Mouse (Mus musculus) ovary, adult 18-20 months (tissue): ENCODE measurements around the gene Rabep2.
"Not testable (repeated sequence)": the region's sequence is repeated elsewhere in the genome, so short reads cannot be mapped to it uniquely, and the experiment has no call there.

Source experiments
- DNase-seq: peaks from one replicate; pipeline ENCODE4 v3.0.0; 2022; ENCODE audit warnings: low spot score, mixed read lengths

Gene Rabep2

DNA sequence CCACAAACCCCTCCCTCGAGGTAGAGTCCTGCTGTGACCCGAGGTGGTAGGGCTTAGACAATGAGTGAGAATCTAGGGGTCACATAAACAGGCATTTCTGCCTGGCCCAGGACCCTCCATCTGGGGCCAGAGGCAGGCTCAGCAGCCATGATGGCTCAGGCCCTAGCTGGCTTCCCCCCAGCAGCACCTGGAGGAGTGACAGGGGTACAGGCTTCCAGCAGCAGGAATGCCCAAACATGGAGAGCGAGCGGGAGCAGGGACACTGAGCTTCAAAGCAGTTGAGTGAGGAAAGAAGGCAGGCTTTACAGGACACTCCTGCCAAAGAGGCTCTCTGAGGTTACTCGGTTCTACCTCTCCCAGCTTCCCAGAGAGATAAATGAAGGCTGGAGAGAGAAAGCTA lies 36.3 kb downstream of the Rabep2 start:
- DNase-seq, result no peak

DNA sequence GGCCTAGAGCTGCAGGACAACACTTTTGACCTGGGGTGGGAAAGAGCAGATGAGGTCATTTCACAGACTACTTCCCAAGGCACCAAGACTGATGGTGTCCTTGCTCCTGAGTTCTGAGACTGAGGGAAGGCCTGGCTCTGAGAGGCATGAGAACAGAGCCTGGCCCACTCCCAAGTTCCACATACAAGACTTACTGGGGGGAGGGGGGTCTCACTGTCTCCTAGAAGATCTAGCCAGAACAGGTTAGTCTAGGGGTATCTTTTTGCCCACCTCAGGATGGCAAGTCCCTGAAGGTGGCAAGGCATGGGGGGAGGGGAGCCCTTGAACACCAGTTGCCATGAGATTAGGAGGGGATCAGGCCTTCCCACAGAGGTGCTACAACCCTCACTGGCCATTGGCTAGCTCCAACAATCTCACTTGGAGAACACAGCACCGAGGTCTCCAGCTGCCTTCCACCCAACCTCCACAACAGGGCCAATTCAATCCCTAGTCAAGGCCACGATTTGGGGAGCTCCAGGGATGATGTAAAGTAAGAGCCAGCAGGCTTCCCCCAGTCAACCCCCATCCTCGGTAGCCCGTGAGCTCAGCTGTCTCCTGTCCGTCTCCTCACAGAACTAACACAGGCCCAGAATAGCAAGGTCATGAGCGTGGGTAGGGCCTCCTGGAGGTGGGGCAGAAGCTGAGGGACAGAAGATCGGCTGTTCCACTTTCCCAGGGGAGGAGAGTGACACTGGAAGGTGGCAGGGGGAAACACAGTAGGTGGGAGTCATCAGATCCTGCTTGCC lies 36.9 kb downstream of the Rabep2 start:
- DNase-seq, result peak; percentile 37

DNA sequence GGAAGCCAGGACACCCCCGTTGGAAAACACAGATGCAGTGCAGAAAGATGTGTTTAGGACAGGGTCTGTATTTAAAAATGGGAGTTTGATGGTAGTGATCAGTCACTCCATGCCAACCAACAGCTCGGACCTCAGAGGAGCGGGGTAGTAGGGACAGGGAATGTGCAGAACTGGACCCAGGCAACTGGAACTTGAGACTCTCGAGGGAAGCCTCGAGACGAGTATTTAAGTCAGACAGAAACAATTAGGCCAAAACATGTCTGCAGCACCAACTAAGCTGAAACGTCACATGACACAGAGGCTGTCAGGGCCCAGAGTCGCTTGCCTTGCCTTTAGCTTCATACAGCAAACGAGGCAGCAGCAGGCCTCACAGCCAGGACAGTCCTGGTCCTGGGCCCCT lies 37.6 kb downstream of the Rabep2 start:
- DNase-seq, result no peak

DNA sequence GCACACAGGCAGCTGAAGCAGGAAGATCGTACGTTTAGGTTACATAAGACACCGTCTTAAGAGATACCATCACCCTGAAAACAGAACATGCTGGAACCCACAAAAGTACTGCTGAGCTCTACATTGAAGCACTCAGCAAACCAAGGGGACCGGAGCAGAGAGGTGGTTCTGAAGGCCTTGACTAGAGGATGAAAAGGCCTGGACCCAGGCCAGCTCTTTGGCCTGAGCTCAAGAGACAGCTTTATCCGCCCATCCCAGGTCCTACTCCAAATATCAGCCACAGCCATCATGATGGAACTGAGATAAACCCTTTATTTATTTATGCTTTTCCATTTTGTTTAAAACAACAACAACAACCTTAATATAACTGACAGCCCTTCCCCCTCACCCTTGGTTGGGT lies 38.1 kb downstream of the Rabep2 start:
- DNase-seq, result no peak

DNA sequence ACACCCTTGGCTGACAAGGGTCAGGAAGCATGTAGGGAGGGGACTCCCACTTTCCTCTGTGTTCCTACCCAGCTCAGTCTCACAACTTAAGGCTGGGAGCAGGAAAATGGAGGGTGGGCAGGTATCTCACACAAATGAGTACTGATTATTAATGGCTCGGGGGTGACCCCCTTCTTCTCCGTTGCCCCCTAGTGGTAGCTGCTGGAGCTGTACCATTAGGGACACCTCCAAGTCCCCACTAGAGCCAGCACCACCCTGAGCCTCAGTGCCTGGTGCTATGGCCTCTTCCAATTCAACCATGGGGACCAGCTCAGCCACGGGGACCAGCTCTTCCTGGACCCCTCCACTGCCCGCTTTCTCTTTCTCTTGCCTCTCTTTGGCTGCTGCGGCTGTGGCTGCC lies 38.7 kb downstream of the Rabep2 start:
- DNase-seq, result no peak

DNA sequence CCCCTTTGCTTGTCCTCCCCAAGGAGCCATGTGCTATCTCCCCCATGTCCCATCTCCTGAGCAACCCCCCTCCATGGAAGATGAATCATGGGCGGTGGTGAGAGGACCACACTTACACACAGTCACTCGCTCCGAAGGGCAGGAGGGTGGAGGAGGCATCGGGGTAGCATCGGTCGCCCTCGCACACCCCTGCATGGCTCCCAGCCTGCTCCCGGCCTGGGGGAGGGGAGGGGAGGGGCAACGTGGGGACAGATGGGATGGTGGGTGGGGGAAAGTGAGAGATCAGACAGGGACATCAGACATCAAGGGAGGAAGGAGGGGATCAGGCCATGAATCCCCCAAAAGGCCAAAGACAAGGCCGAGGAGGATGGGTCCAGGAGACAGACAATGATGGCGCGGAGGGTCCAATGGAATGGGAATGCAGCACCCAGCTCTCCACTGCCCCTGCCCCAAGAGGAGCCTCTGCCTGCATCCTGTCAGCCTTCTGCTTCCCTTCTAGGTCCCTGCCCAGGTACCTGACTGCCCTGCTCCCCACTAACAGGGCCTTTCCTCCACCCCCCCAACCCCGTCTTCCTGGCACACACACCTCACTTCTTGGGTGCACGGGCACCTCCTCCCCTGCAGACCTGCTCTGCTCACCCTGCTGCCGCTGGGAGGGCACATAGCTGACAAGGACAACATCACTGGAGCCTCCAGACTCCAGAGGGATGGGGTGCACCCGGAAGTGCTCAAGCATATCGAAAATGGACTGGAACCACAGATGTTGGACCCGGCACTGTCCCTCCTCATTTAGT lies 39.5 kb downstream of the Rabep2 start:
- no peak for DNase-seq

DNA sequence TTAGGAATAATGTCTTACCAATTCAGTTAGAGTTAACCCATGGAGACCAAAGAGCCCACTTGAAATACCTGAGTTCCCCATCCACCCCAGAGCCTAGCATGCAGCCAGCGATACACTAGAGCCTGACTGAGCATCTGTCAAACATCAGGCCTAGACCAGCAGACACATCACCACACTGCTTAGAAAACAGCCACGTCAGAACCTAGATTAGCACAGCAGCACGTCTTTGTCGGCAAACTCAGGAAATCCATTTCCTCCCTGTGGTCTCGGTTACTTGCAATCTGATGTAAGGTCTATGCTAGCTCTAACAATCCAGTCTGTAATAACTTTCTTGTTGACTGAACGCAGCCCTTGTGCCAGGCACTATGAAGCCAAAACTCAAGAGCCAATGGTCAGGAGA lies 41.5 kb downstream of the Rabep2 start:
- DNase-seq, result no peak

DNA sequence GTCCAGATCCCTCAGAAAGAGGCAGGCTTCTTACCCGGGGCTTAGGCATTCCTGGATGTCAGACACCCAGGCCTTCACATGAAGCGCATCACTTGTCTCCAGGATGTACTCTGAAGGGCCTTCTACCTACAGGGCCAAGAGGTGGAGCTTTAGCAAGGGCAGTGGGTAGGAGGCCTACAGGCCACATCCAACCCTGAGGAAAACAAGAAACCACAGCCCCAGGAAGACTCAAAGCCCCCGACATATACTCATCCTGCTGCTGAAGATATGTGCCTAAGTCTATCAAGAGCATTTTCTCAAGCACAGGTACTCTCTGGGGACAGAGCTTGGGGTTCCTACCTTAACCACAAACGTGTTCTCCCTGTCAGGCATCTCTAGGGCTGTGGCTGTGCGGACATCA lies 42.8 kb downstream of the Rabep2 start:
- no peak for DNase-seq

DNA sequence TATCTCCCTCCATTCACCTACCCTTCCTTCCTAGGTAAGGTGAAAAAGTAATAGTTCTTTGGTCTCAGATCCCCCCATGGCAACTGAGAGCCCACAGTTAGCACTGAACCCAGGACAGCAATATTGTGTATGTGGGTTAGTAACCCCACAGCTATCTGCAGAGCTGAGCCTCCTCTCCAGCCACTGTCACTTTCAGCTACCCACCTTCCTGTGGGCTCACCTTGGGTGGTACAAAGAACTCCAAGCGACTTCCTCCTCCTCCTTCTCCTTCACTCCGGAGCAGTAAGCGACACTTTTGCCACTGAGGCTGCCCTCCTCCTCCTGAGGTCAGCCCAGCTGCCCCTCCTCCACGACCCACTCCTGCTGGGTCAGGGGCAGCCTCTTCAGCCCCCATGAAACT lies 43.3 kb downstream of the Rabep2 start:
- DNase-seq, result no peak

DNA sequence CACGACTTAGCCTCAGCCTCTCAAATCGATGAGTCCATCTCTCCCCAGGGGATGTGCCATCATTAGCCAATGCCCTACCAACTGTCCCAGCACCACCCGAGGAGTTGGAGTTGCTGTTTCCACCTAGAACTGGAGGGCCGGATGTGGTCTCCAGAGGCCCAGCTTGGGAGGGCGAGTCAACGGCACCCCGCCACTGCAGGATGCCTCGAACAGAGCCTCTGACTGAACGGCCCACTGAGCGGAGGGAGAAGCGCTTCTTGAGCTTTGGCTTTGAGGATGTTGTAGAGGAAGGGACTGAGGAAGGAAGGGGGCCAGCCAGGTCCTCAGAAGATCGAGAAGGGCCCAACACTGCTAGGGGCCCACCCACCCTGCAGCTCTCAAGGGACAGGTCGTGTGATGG lies 43.7 kb downstream of the Rabep2 start:
- no peak for DNase-seq

DNA sequence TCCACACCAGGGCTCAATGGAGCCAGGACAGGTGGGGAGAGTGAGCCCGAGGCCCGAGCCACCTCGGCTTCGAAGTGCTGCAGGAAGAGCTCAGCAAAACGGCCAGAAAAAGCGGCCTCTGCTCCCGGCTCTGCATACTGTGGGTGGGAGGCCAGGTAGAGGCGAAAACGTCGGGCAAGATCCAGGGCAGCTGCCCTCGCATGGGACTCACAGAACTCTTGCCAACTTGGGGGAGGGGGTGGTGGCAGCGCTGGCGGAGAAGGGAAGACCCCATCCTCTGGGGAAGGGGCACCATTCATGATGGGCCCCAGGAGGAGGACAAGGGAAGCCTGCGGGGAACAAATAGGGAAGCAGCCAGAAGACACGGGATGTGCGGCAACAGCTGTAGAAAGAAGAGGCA lies 44.2 kb downstream of the Rabep2 start:
- no peak for DNase-seq

DNA sequence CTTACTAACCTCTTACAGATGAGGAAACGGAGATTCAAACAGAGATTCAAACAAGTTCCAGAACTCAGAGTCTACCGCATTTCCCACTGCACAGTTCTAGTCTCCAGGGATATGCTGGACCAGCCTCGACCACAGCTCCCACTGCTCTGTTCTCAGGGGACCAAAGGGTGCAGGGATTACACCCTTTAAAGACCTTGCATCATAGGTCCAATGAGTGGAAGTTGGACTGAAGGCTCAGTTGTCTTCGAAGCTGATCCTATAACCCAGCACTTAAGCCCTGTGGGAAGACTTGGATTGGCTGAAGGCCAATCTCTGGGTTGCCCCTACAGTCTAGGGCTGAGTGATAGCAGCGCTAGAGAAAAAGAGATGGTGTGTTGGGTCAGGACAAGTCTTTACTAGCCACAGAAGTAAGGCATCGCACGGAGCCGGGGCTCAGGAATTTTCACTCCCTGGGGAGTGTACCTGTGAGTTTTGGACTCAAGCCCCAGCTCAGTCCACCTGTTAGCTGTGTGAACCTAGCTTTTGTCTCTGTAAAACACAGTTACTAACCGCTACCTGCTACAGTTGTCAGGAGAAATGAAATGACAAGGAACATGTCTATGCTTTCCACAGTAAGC lies 45.0 kb downstream of the Rabep2 start:
- DNase-seq, result no peak

DNA sequence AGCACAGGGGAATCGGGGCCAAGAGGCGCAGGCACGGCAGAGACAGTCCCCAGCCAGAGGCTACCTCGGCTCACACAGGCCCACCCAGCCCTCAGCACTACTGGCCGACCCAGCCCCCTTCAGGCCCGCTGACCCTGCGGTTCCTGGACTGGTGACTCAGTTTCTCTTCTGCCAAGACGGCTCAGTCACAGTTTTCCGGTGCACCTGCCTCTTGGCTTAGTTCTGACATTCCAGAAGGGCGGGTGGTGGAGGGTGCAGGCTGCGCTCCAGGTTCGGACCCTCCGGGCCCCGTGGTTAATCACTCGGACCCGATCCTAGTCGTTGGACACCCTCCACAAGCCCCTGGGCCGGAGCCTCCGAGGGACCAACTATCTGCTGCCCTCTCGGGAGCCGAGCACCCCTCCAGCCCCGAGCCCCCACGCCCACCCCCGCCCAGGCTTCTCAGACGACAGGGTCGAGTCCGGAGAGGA lies 46.0 kb downstream of the Rabep2 start:
- no peak for DNase-seq

DNA sequence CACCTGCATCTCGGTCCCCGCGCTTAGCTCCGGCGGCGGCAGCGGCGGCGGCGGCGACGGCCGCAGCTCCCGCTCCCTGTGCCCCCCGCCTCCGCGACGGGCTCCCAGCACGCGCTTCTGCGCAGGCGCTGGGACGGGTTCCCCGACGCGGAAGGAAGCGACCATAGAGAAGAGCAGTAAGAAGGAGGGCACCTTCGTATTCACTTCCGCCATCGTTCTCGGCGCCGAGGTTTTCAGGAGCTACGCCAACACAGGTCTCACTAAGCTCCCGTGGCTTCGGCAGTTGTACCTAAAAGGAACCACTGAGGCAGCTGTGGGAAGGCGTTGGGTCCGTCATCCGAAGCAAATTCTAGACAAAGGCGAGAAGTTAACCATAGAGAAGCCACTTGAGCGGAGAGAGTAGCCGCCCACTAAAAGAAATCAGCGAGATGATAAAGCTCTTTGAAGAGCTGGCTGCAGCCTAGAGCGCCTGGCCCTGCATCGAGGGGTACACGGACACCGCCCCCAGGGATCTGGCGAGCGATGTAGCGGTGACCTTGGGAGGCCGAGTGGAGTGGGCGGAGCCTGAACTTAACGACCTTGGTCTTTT lies 46.5 kb downstream of the Rabep2 start, which contains the start of gene Sh2b1:
Gene Sh2b1 (minus strand): TSS at position 432 of the 589 bp plus-strand sequence.
- DNase-seq, result peak; percentile 83

DNA sequence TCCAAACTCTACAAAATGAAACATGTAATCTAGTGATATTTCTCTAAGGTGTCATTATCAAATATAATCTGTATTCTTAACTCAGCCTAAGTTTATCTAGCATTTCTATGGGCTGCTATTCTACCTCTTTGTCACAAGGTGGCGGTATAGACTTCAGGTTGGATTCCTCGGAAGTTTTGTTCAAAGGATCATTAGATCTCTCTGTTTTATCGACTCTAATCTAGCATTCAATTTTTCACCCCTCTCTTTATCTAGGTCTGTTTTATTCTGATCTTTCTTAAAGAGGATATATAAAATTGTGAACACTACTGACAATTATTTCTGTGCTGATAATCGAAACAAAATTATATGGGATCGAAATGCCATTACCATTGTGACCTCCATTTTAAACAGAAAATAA lies 53.1 kb downstream of the Rabep2 start:
- DNase-seq, result no peak

DNA sequence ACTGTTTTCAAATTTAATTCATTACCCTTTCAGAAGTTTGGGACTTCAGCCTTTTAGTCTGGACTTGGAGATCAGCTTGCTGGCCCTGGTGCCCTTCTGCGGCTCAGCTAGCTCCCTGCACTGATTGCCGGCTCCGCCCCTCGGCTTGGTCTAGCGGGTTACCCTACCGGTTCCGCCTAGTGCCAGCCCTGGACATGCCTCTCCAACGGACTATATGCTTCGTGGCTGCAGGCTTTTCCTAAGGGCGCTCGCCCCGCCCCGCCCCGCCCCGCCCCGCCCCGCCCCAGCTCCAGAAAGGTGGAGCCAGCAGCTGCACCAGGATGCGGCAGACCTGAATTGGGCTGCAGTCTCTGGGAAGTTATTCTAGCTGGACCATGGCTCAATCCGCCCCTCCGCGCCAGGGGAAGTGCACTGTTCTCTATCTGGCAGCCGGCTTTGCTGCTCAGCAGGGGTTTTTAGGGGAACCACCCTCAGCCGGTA lies 53.9 kb downstream of the Rabep2 start:
- peak; percentile 92 for DNase-seq

DNA sequence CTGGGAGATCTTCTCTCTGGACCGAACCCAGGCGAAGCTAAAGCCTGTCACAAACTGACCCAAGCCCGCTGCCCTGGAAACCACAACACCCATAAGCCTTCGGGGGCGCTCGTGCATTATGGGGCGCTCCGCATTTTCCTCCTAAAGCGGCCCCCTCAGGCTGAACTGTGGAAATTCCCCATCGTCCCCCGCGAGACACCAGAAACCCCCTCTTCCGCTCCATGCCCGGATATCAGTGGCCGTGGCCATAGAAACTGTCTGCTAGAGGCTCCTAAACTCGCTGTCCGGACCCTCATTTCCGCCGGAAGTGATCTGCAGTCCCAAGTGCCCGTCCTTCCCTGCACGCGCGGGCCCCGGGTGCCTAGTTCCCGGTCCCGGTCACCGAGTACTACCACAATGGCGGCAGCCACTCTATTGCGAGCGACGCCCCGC lies 58.5 kb downstream of the Rabep2 start, which contains the start of gene Tufm:
Gene Tufm (plus strand): TSS at position 310 of the 432 bp plus-strand sequence.
- peak; percentile 96 for DNase-seq

DNA sequence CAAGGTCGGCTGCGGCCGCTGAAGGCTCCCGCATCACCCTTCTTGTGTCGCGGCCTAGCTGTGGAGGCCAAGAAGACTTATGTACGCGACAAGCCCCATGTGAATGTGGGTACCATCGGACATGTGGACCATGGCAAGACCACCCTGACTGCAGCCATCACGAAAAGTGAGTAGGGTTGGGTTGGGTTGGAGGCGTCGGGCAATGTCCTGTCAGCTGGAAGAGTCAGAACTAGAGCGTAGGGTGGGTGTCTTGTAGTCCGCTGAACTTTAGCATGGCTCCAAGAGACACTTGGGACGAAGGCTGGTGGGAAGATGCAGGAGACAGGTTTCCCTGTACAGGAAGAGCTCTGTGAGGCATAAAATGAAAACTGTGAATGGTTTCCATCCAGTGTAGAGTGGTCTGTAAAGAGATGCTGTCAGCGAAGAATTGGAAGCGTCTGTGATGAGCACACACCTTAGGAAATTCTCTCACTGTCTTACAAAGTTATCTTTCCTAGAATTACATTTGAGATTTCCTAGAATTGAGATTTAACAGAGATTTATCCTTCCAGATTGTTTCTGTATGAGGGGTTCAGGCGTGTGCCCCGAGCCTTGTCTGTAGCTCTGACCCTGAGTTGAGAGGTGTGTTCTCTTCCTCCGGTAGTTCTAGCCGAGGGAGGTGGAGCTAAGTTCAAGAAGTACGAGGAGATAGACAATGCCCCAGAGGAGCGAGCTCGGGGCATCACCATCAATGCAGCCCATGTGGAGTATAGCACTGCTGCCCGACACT lies 59.2 kb downstream of the Rabep2 start:
- not testable (repeated sequence) for DNase-seq

DNA sequence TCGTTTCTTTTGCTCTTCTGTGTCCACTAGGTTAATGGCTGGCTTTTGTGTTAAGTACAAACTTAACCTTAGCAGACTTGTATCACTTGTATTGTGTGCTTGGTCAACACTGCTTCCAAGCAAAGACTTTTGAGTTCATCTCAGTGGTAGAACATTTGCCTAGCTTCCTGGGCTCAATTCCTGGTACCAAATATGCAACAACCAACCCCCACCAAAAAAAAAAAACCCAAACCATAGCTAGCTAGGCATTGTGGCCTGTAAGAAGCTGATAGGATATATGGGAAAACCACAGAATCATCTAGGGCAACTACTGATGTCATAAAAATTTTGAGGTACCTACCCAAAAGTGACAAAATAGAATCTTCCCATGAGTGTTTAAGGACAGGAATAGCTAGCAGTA lies 62.4 kb downstream of the Rabep2 start:
- DNase-seq, result no peak

DNA sequence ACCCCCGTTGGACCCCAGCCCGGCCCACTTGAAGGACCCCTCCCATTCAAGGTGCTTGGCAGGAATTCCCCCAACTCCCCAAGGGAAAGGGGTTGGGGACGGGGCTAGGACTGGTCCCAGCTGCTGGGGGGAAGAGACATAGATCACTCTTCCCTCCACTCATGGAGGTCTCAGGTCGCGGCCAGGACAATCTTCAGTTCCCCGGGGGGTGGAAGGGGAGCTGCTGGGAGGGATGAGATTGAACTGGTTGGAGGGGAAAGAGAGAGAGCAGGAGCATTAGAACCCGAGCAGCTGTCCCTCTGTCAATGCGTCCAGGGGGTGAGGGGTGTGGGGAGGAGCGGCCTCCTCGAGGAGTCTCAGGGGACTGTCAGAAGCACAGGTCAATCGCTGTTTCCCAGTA lies 63.4 kb downstream of the Rabep2 start:
- DNase-seq, result no peak

DNA sequence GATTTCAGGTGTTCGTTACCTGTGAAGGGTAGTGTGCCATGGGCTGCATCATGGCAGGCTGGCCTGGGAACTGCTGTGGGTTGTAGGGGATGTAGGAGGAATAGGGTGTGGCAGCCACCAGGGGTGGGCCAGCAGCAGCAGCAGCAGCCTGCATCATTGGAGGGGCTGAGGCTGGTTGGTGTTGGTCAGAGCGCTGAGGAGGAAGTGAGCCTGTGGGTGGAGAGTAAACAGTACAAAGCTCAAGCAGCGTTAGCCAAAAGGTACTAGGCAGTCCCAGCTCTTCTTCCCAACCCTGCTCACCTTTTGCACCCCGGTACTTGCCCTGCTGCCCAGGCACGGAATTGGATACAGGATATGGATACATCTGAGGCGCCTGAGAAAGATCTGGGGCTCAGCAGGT lies 65.6 kb downstream of the Rabep2 start:
- DNase-seq, result no peak
